Mouse (Mus musculus): Measurements from ENCODE around the gene Cmip. TPM values are rescaled to one million over a fixed set of nuclear protein-coding genes. Genes with fewer than 3 reads are reported as not detected.

The Cmip gene
- polyA plus RNA-seq, 1 experiment, result 31.0 TPM

DNA sequence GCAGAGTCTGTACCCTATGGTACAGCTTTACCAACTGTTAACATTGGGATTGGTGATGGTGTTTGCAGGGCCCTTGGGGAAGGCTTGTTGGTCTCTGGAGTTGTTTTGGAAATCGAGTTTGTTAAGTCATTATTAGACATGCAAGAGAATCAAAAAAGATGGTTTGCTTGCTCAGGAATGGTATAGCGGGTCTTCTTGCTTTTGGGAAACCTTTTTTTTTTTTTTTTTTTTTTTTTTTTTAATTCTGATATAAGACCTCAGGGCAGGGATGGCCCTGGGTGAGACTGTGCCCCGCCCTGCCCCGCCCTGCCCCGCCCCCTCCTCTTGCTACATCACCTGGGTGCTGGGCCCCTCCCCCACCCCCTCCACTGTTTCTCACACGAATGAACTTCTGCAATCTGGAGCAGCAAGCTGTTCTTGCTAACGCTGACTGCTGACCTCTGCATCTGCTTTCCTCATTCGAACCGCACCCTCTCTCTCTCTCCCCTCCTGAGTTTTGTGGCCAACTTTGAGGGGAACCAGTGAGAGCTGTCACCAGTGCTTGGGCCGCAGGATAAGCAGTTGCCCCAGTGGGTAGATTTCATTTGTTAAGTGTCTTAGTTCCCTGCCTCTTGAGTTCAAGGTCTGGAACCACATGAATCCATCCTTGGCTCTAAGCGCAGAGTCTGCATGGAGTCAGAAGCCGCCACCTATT lies 83.2 kb downstream of the Cmip start:
- H3K4me3 ChIP-seq (ENCODE audit: insufficient read depth, low read length), result no peak overlapping the region
- H3K4me1 ChIP-seq (ENCODE audit: control insufficient read depth, insufficient read depth, low read length), result peaks cover 19% of the 10 kb centered on the region
- no peak for TF ChIP-seq CTCF (IDR thresholded peaks at IDR 0.05; ENCODE audit: borderline replicate concordance, insufficient read depth, low read length)
- no peak for TF ChIP-seq POLR2A (IDR thresholded peaks at IDR 0.05; ENCODE audit: low read depth, low read length)
- H3K27ac ChIP-seq (ENCODE audit: insufficient read depth, low read length), result no peak overlapping the region

DNA sequence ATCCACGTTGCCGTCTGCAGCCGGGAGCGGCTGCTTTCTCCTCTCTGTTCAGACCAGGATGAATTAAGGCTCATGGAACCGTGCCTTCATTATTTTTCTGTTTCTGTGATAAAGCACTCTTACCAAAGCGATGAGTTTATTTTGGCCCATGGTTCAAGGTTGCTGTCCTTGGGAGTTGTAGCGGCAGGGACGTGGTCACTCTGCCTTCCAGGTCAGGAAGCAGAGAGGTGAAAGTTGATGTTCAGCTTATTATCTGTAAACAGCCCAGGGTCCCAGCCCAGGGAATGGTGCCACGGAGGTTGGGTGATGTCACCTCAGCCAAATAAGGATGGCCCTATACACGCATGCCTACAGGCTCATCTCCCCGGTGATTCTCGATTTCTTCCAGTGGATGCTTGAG lies 83.9 kb downstream of the Cmip start:
- peaks cover 15% of the 10 kb centered on the region for H3K4me1 ChIP-seq (ENCODE audit: control insufficient read depth, insufficient read depth, low read length)

DNA sequence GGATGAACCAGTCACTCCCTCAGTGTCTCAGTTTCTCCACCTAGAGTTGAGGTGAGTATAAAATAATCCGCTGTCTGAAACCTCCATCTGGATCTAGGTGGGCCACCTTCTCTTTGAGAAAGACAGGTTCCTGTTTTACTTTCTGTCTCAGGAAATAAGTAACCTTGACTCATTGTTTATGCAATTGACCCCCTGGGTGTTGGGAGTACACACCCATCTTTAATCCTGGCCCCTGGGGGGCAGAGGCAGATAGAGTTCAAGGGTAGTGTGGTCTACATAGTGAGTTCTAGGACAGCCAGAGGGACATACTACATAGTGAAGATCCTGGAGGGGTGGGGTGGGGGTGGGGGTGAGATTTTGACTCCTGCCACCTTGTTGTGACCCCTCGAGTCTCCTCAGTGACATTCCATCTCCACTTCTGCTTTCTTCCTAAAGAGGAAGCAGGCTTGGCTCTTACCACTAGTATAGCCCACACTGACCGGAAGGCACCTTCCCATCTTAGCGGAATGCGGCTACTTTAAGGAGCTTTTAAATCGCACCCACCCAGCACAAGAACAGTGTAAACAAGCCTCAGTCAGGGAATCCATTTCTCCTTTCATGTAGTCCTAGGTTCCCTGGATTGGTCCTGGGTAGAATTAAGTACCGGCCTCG lies 86.0 kb downstream of the Cmip start:
- no peak for TF ChIP-seq POLR2A (IDR thresholded peaks at IDR 0.05; ENCODE audit: low read depth, low read length)
- no peak for TF ChIP-seq CTCF (IDR thresholded peaks at IDR 0.05; ENCODE audit: borderline replicate concordance, insufficient read depth, low read length)
- peaks cover 15% of the 10 kb centered on the region for H3K4me1 ChIP-seq (ENCODE audit: control insufficient read depth, insufficient read depth, low read length)
- H3K27ac ChIP-seq (ENCODE audit: insufficient read depth, low read length), result no peak overlapping the region
- H3K4me3 ChIP-seq (ENCODE audit: insufficient read depth, low read length), result no peak overlapping the region

More for the DNA sequence above, 83.9 kb downstream of the Cmip start:
- TF ChIP-seq POLR2A (IDR thresholded peaks at IDR 0.05; ENCODE audit: low read depth, low read length) (no peak), CTCF (IDR thresholded peaks at IDR 0.05; ENCODE audit: borderline replicate concordance, insufficient read depth, low read length) (no peak)
- H3K4me3 ChIP-seq (ENCODE audit: insufficient read depth, low read length), result no peak overlapping the region
- H3K27ac ChIP-seq (ENCODE audit: insufficient read depth, low read length), result no peak overlapping the region

DNA sequence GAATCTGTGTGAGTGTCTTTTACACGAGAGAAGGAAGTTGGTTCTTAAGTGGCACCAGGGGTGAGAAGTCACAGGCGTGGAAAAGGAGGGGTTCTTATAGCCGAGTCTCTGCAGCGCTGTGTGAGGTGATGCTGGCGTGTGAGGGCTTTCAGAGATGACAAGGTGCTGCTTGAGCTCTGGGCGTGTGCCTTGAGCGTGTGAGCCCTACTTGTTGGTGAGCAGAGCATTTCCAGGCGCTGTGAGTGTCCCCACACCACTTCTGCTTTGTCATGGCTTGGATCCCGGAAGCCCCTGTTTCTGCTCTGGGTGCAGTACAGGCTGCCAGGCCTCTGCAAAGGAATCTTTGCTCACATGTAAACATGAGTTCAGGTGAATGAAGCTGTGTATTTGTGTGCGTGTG lies 86.6 kb downstream of the Cmip start:
- no peak for TF ChIP-seq CTCF (IDR thresholded peaks at IDR 0.05; ENCODE audit: borderline replicate concordance, insufficient read depth, low read length)
- TF ChIP-seq POLR2A (IDR thresholded peaks at IDR 0.05; ENCODE audit: low read depth, low read length), result no peak
- Histone ChIP-seq H3K4me3 (ENCODE audit: insufficient read depth, low read length) (no peak overlapping the region), H3K4me1 (ENCODE audit: control insufficient read depth, insufficient read depth, low read length) (peaks cover 15% of the 10 kb centered on the region), H3K27ac (ENCODE audit: insufficient read depth, low read length) (no peak overlapping the region)

DNA sequence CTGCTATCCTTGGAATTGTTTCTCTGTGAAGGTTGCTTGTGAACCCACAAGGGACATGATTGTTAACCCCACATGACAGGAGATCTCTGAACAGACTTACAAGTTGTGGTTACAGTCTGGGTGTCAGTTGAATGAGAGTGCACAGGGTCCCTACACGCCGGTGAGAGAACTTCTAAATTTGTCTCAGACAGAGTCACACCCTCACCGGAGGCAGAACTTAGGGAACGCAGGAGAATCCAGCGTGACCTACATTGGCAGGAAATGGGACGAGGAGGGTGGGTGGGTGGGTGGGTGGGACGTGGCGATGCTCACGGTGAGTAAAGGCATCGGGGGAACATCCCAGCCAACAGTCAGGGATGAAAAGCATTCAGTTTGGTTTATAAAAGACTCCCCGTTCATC lies 88.0 kb downstream of the Cmip start:
- no peak for TF ChIP-seq POLR2A (IDR thresholded peaks at IDR 0.05; ENCODE audit: low read depth, low read length)
- no peak for TF ChIP-seq CTCF (IDR thresholded peaks at IDR 0.05; ENCODE audit: borderline replicate concordance, insufficient read depth, low read length)
- H3K4me1 ChIP-seq (ENCODE audit: control insufficient read depth, insufficient read depth, low read length), result peaks cover 8% of the 10 kb centered on the region; the same call in 1 of the 2 replicates
- H3K27ac ChIP-seq (ENCODE audit: insufficient read depth, low read length), result no peak overlapping the region
- no peak overlapping the region for H3K4me3 ChIP-seq (ENCODE audit: insufficient read depth, low read length)

DNA sequence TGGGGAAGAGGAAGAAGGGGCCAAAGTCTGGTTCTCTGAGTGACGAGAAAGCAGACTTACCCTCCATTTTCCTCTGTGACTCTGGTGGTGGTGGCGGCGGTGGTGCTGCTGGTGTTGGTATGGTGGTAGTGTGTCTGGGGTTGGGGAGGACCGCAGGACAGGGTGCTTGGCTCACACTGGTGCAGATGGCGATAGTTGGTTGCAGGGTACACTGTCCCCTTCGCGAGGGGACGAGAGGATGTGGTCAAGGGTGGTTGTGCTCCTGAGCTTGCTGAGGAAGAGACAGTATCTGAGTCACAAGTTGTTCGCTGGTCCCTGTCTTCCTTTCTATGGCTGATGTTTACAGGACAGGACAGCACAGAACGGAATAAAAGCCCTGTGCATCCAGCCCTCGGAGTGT lies 88.5 kb downstream of the Cmip start:
- no peak overlapping the region for H3K4me3 ChIP-seq (ENCODE audit: insufficient read depth, low read length)
- H3K27ac ChIP-seq (ENCODE audit: insufficient read depth, low read length), result no peak overlapping the region
- peaks cover 8% of the 10 kb centered on the region; the same call in 1 of the 2 replicates for H3K4me1 ChIP-seq (ENCODE audit: control insufficient read depth, insufficient read depth, low read length)
- TF ChIP-seq POLR2A (IDR thresholded peaks at IDR 0.05; ENCODE audit: low read depth, low read length), result no peak

DNA sequence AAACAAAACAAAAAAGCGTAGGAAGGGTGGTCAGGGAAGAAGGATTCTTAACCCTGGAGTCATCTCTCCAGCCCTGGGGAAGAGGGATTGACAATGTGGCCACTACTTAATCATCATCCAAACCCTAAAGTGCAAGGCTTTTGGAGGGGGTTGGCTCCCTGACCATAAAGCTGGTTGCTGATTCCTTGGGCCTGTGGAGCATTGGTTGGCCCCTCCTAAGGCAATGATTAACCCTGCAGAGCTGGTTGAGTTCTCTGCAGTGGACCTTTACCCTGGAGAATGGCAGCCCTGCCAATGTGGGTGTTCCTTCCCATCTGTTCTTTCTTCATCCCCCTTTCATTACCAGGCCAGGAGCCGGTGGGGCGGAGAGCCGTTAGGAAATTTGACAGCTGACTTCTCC lies 90.7 kb downstream of the Cmip start:
- TF ChIP-seq CTCF (IDR thresholded peaks at IDR 0.05; ENCODE audit: borderline replicate concordance, insufficient read depth, low read length), result no peak
- TF ChIP-seq POLR2A (IDR thresholded peaks at IDR 0.05; ENCODE audit: low read depth, low read length), result no peak
- Histone ChIP-seq H3K27ac (ENCODE audit: insufficient read depth, low read length) (no peak overlapping the region), H3K4me1 (ENCODE audit: control insufficient read depth, insufficient read depth, low read length) (peaks cover 6% of the 10 kb centered on the region; the same call in 1 of the 2 replicates), H3K4me3 (ENCODE audit: insufficient read depth, low read length) (no peak overlapping the region)

DNA sequence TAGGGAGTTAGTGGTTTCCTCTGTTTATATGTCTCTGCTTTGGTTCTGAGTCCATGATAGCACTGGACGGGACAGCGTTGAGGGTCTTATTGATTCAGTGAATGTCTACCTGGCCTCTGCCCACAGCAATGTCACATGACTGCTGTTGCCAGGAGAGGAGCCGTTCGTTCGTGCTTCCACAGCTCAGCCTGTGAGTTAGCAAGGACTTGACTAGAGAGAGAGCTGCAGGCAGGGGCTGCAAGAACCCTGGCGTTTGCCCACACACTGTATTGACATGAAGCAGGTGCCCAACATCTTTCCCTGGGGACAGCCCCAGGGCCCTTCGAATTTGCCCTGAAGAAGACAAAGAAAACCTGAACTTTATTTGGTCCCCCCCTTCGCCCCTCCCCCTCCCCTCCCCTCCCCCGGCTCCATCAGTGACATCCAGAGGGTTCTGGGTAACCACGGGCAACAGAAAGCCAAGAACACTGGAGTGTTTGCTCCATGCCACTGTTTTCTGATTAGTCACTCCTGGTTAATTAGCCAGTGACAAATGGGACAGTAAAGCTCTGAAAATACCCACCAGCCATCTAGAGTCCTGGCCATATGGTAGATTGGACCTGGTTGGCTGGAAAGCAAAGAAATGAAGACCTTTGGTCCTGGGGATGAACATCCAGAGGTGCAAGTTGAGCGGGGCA lies 92.0 kb downstream of the Cmip start:
- Histone ChIP-seq H3K4me3 (ENCODE audit: insufficient read depth, low read length) (no peak overlapping the region), H3K4me1 (ENCODE audit: control insufficient read depth, insufficient read depth, low read length) (peaks cover 5% of the 10 kb centered on the region; the same call in 1 of the 2 replicates), H3K27ac (ENCODE audit: insufficient read depth, low read length) (no peak overlapping the region)
- no peak for TF ChIP-seq CTCF (IDR thresholded peaks at IDR 0.05; ENCODE audit: borderline replicate concordance, insufficient read depth, low read length)
- TF ChIP-seq POLR2A (IDR thresholded peaks at IDR 0.05; ENCODE audit: low read depth, low read length), result no peak

DNA sequence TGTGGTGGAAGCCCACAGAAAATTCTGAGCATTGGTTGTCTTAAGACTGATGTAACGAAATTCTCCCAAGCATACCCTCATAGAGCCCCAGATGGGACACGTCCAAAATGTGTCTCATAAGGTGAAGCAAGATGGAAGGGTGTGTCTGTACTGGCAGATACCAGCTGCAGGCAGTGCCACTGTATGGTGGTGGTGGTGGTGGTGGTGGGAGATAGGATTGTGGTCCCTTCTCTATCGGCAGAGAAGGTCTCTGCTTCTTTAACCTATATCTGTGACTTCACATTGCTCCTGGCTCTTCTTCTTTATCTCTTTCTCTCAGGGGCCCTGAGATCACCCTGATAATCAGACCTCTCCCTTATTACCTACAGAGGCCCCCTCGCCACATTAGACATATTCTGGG lies 92.7 kb downstream of the Cmip start:
- peaks cover under 1% of the 10 kb centered on the region; the same call in 1 of the 2 replicates for H3K4me1 ChIP-seq (ENCODE audit: control insufficient read depth, insufficient read depth, low read length)
- TF ChIP-seq CTCF (IDR thresholded peaks at IDR 0.05; ENCODE audit: borderline replicate concordance, insufficient read depth, low read length), result no peak
- TF ChIP-seq POLR2A (IDR thresholded peaks at IDR 0.05; ENCODE audit: low read depth, low read length), result no peak
- H3K27ac ChIP-seq (ENCODE audit: insufficient read depth, low read length), result no peak overlapping the region
- no peak overlapping the region for H3K4me3 ChIP-seq (ENCODE audit: insufficient read depth, low read length)

DNA sequence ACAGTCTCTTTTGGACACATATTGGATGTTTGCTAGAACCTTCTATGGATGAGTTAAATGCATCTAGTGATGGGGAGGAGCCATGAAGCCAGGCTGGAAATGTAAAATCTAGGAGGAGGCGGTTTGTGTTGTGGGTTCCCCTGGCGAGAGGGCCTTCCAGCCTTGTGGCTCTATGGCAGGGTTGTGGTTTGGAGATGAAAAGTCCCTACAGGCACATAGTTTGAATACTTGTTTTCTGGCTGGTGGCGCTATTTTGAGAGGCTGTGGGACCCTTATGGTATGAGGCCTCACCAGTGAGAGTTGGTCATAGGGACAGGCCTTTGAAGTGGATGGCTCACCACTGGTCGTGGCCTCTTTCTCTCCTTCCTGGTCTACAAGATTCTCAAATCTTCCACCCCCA lies 95.2 kb downstream of the Cmip start:
- no peak overlapping the region for H3K4me3 ChIP-seq (ENCODE audit: insufficient read depth, low read length)
- no peak overlapping the region for H3K27ac ChIP-seq (ENCODE audit: insufficient read depth, low read length)
- H3K4me1 ChIP-seq (ENCODE audit: control insufficient read depth, insufficient read depth, low read length), result 0 out of 2 replicates have a peak, but pooled peaks cover 2% of the 10 kb centered on the region
- TF ChIP-seq CTCF (IDR thresholded peaks at IDR 0.05; ENCODE audit: borderline replicate concordance, insufficient read depth, low read length) (no peak), POLR2A (IDR thresholded peaks at IDR 0.05; ENCODE audit: low read depth, low read length) (no peak)
